Mouse (Mus musculus): Measurements from ENCODE around the gene Mkrn2. TPM values are rescaled to one million over a fixed set of nuclear protein-coding genes. Genes with fewer than 3 reads are reported as not detected.
A peak's percentile ranks its signal among the peaks of the same experiment; 100 is the strongest.

Gene Mkrn2
- 18.9 and 19.9 TPM in 2 replicates for total RNA-seq (2014; rRNA removed)
- 44.0 and 58.1 TPM in 2 replicates for polyA plus RNA-seq (2012; rRNA removed)

- DNase-seq (ENCODE audit: extremely low read depth, low read depth, low spot score), result peak; percentile 57
- TF ChIP-seq POLR2A (IDR thresholded peaks at IDR 0.05; ENCODE audit: extremely low read depth, insufficient read depth, low read length) (peak; percentile 88), CTCF (IDR thresholded peaks at IDR 0.05; ENCODE audit: low read depth, low read length) (no peak)
- Histone ChIP-seq H3K9ac (ENCODE audit: low read depth, low read length) (peak within 1 kb of the TSS; percentile 97), H3K27me3 (ENCODE audit: control insufficient read depth, insufficient read depth, low read length) (no peaks in the 10 kb centered on the region), H3K4me3 (ENCODE audit: insufficient read depth, low read depth, low read length) (peak within 1 kb of the TSS; percentile 90), H3K4me1 (ENCODE audit: control insufficient read depth, insufficient read depth, low read length) (peaks cover 3% of the 10 kb centered on the region), H3K79me2 (ENCODE audit: control insufficient read depth, insufficient read depth, low read length) (peaks cover 21% of the 10 kb centered on the region), H3K36me3 (ENCODE audit: control insufficient read depth, insufficient read depth, low read length) (no peaks in the 10 kb centered on the region), H3K27ac (replicated peaks; ENCODE audit: insufficient read depth, low read depth, low read length) (peak within 1 kb of the TSS; percentile 6; the same call in 1 of the 2 replicates)
- 1% methylated on average over 53 of the region's 61 CpGs for WGBS
These were observed at the start of gene Mkrn2 for GRCm38 (mm10) chr6:115601715-115602523. Mkrn2 (plus strand) TSS chr6:115601902.

DNA sequence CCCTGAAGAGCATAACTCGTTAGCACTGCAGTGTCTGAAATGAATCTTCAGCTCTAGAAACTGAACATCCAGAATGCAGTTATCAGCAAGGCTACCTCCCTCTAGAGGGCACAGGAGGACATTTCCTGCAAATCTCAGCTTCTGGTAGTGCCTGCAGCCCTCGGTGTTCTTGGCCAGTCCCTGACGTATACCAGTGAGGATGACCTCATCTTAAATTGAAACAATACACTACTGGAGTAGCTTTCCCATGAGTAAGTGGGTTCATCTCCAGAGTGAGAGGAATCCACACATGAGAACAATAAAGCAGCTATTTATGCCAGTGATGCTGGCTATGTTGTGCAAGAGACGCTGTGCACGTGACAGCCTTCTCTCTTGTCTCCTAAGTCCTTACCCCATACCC, 46.2 kb upstream of the Mkrn2 start:
- TF ChIP-seq POLR2A (IDR thresholded peaks at IDR 0.05; ENCODE audit: extremely low read depth, insufficient read depth, low read length), result no peak
- no peak for TF ChIP-seq CTCF (IDR thresholded peaks at IDR 0.05; ENCODE audit: low read depth, low read length)
- no peaks in the 10 kb centered on the region for H3K27me3 ChIP-seq (ENCODE audit: control insufficient read depth, insufficient read depth, low read length)
- DNase-seq (ENCODE audit: extremely low read depth, low read depth, low spot score), result no peak
- no peaks in the 10 kb centered on the region for H3K4me1 ChIP-seq (ENCODE audit: control insufficient read depth, insufficient read depth, low read length)
- H3K27ac ChIP-seq (replicated peaks; ENCODE audit: insufficient read depth, low read depth, low read length), result no peak overlapping the region
- H3K9ac ChIP-seq (ENCODE audit: low read depth, low read length), result no peak overlapping the region
- WGBS, result 70% methylated on average over 5 of the region's 5 CpGs
- no peaks in the 10 kb centered on the region; the same call in none of the 2 replicates for H3K36me3 ChIP-seq (ENCODE audit: control insufficient read depth, insufficient read depth, low read length)
- no peak overlapping the region for H3K4me3 ChIP-seq (ENCODE audit: insufficient read depth, low read depth, low read length)
- H3K79me2 ChIP-seq (ENCODE audit: control insufficient read depth, insufficient read depth, low read length), result no peaks in the 10 kb centered on the region

DNA sequence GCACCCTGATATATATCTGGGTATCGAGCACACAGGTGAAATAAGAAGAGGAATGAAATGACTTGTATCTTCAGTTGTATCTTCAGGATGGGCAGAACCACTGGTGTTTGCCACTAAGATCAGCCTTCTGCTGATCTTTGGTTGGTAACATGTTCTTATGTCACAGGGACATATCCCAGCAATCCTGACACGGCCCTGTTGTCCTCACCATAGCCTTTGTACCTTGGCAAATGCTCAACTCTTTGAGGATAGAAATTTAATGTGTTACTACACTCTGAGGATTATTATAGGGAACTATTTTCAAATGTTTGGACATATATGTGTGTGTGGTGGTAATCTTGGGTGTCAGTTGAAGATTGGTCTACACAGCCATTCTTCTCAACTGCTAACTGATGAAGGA, 43.5 kb upstream of the Mkrn2 start:
- Histone ChIP-seq H3K36me3 (ENCODE audit: control insufficient read depth, insufficient read depth, low read length) (peaks cover 6% of the 10 kb centered on the region), H3K4me1 (ENCODE audit: control insufficient read depth, insufficient read depth, low read length) (no peaks in the 10 kb centered on the region), H3K9ac (ENCODE audit: low read depth, low read length) (no peak overlapping the region), H3K79me2 (ENCODE audit: control insufficient read depth, insufficient read depth, low read length) (no peaks in the 10 kb centered on the region), H3K27me3 (ENCODE audit: control insufficient read depth, insufficient read depth, low read length) (no peaks in the 10 kb centered on the region), H3K4me3 (ENCODE audit: insufficient read depth, low read depth, low read length) (no peak overlapping the region), H3K27ac (replicated peaks; ENCODE audit: insufficient read depth, low read depth, low read length) (no peak overlapping the region)
- TF ChIP-seq POLR2A (IDR thresholded peaks at IDR 0.05; ENCODE audit: extremely low read depth, insufficient read depth, low read length), result no peak
- no peak for TF ChIP-seq CTCF (IDR thresholded peaks at IDR 0.05; ENCODE audit: low read depth, low read length)
- peak; percentile 53 for DNase-seq (ENCODE audit: extremely low read depth, low read depth, low spot score)
- 33% methylated on average over 2 of the region's 2 CpGs for WGBS

DNA sequence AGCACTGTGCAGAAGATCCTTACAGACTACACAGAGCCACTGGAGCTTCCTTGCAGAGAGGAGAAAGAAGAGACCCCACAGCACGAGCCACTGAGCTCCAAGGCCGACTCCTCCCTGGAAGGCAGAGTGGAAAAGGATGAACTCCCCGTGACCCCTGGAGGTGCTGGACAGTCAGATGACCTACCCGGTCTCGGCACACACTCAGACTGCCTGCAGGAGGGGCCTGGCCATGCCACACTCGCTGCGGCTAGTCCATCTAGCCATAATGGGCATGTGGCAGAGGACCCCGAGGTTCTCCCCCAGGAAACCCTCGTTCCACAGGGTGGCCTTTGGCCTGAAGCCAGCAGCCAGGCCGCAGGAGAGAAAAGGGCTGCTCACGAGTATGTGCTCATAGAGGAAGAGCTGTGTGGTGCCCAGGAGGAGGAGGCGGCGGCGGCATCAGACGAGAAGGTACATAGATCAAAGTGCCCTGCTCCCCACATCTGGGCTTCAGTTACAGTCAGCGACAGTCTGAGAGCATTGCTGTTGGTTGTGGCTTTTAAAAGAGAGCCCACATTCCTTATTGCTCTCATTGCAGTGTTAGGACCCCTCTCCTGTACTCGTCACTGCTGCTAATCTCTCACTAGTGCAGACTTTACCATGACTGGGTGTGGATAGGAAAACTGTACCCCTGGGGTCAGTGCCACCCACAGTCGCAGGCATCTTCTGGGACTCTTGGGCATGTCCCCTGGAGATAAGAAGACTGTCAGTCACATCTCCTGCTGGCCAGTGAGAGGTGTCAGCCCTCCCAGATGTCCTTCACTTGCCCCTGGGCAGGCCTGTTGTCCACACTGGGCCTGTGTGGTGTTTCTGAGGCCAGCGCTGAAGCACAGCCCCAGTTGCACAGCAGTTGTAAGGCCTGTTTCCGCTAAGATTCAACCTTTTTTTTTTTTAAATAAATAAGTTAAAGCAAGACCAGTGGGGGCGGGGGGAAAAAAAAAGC, 41.8 kb upstream of the Mkrn2 start:
- Histone ChIP-seq H3K27me3 (ENCODE audit: control insufficient read depth, insufficient read depth, low read length) (no peaks in the 10 kb centered on the region), H3K4me1 (ENCODE audit: control insufficient read depth, insufficient read depth, low read length) (no peaks in the 10 kb centered on the region), H3K79me2 (ENCODE audit: control insufficient read depth, insufficient read depth, low read length) (no peaks in the 10 kb centered on the region), H3K4me3 (ENCODE audit: insufficient read depth, low read depth, low read length) (no peak overlapping the region), H3K9ac (ENCODE audit: low read depth, low read length) (no peak overlapping the region), H3K27ac (replicated peaks; ENCODE audit: insufficient read depth, low read depth, low read length) (no peak overlapping the region), H3K36me3 (ENCODE audit: control insufficient read depth, insufficient read depth, low read length) (peaks cover 9% of the 10 kb centered on the region)
- TF ChIP-seq CTCF (IDR thresholded peaks at IDR 0.05; ENCODE audit: low read depth, low read length), result no peak
- no peak for TF ChIP-seq POLR2A (IDR thresholded peaks at IDR 0.05; ENCODE audit: extremely low read depth, insufficient read depth, low read length)
- DNase-seq (ENCODE audit: extremely low read depth, low read depth, low spot score), result no peak
- WGBS, result 79% methylated on average over 21 of the region's 21 CpGs

DNA sequence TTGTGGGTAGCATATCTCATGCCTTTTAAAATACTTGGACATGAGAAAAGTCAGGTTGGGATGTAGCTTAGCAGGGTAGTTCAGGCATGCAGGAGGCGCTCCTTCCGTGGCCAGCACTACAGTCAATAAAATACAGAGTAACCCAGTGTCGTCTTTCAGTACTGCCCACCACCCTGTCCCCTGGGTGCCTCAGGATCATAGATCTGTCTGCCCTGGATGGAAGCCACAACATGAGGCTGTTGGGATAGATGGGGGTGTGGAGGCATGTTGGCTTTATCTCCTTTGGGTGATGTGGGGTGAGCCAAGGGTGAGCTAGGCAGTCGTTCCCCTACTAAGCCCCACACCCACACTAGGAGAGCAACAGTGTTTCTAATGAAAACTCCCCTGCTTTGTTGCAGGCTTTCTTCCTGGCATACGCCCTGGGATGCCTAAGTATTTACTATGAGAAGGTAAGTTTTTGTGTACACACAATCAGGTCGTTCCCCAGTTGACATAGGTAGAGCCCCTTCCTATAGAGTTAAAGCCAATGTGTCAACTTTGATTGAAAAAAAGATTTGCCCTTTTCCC, 36.1 kb upstream of the Mkrn2 start:
- 94% methylated on average over 6 of the region's 6 CpGs for WGBS

More for the DNA sequence above, 36.1 kb upstream of the Mkrn2 start:
- Histone ChIP-seq H3K27me3 (ENCODE audit: control insufficient read depth, insufficient read depth, low read length) (no peaks in the 10 kb centered on the region), H3K27ac (replicated peaks; ENCODE audit: insufficient read depth, low read depth, low read length) (no peak overlapping the region), H3K79me2 (ENCODE audit: control insufficient read depth, insufficient read depth, low read length) (no peaks in the 10 kb centered on the region), H3K4me3 (ENCODE audit: insufficient read depth, low read depth, low read length) (no peak overlapping the region), H3K9ac (ENCODE audit: low read depth, low read length) (no peak overlapping the region), H3K36me3 (ENCODE audit: control insufficient read depth, insufficient read depth, low read length) (peaks cover 15% of the 10 kb centered on the region), H3K4me1 (ENCODE audit: control insufficient read depth, insufficient read depth, low read length) (no peaks in the 10 kb centered on the region)
- TF ChIP-seq POLR2A (IDR thresholded peaks at IDR 0.05; ENCODE audit: extremely low read depth, insufficient read depth, low read length) (no peak), CTCF (IDR thresholded peaks at IDR 0.05; ENCODE audit: low read depth, low read length) (no peak)
- no peak for DNase-seq (ENCODE audit: extremely low read depth, low read depth, low spot score)
